Mouse (Mus musculus) bone marrow, adult 2 months (tissue): Measurements from ENCODE around the gene Patj.

Source experiments
- CTCF ChIP-seq: fragments of 200-500 bp; IDR thresholded peaks from 2 replicates; pipeline ENCODE4 v1.5.1; 2011; ENCODE audit warnings: low read length, control low read depth; ENCODE audit not compliant: control insufficient read depth, insufficient read depth
- POLR2A ChIP-seq: fragments of 200-500 bp; IDR thresholded peaks from 2 replicates; pipeline ENCODE4 v1.6.1; 2011; ENCODE audit warnings: low read depth, mild to moderate bottlenecking, control low read depth, low read length, borderline replicate concordance; ENCODE audit not compliant: control insufficient read depth

GRCm38 (mm10) chr4:98400926-98401583, 5.5 kb downstream of the Patj start:
- TF ChIP-seq CTCF, result no peak
- no peak for TF ChIP-seq POLR2A
